Mouse (Mus musculus) MEL (cell line): ENCODE measurements around the gene Tbx15.

Experiments
- CTCF ChIP-seq, 3 experiments: IDR thresholded peaks in 2 of 3; conservative IDR thresholded peaks in 1 of 3; 2 replicates each; pipeline ENCODE4 v1.5.1; 2011 to 2012; ENCODE audit warnings: low read length in 3 of 3, low read depth in 2 of 3, mild to moderate bottlenecking in 2 of 3, improper control_type of control experiment in 1 of 3, inconsistent platforms in 1 of 3, mixed read lengths in 1 of 3, moderate library complexity in 1 of 3; ENCODE audit not compliant: control insufficient read depth in 1 of 3, insufficient read depth in 1 of 3, poor library complexity in 1 of 3, severe bottlenecking in 1 of 3
- E2F4 ChIP-seq: IDR thresholded peaks from 2 replicates; pipeline ENCODE4 v1.6.1; 2011; ENCODE audit warnings: low read depth, low read length, improper control_type of control experiment, borderline replicate concordance
- EP300 ChIP-seq, 2 experiments: IDR thresholded peaks; 2 replicates each; pipeline ENCODE4 v1.6.1; 2011; ENCODE audit warnings: improper control_type of control experiment in 2 of 2, low read length in 2 of 2, low read depth in 1 of 2, mild to moderate bottlenecking in 1 of 2
- HCFC1 ChIP-seq: IDR thresholded peaks from 2 replicates; pipeline ENCODE4 v1.6.1; 2012; ENCODE audit warnings: low read depth, mild to moderate bottlenecking, inconsistent platforms, low read length, improper control_type of control experiment, moderate library complexity
- KAT2A ChIP-seq: conservative IDR thresholded peaks from 2 replicates; pipeline ENCODE4 v1.6.1; 2012; ENCODE audit warnings: low read depth, low read length, improper control_type of control experiment, inconsistent platforms
- MAX ChIP-seq: IDR thresholded peaks from 2 replicates; pipeline ENCODE4 v1.6.1; 2011; ENCODE audit warnings: low read length, improper control_type of control experiment
- MYB ChIP-seq: IDR thresholded peaks from 2 replicates; pipeline ENCODE4 v1.6.1; 2011; ENCODE audit warnings: mild to moderate bottlenecking, low read depth, low read length, improper control_type of control experiment
- POLR2A ChIP-seq, 2 experiments: IDR thresholded peaks; 2 replicates each; pipeline ENCODE4 v1.6.1; 2011 to 2012; ENCODE audit warnings: low read length in 2 of 2, mild to moderate bottlenecking in 2 of 2, control low read depth in 1 of 2, improper control_type of control experiment in 1 of 2, low read depth in 1 of 2, moderate library complexity in 1 of 2; ENCODE audit not compliant: control insufficient read depth in 1 of 2, insufficient read depth in 1 of 2, poor library complexity in 1 of 2
- RAD21 ChIP-seq: IDR thresholded peaks from 2 replicates; pipeline ENCODE4 v1.6.1; 2011; ENCODE audit warnings: mild to moderate bottlenecking, low read depth, low read length, improper control_type of control experiment
- SMC3 ChIP-seq: IDR thresholded peaks from 2 replicates; pipeline ENCODE4 v1.6.1; 2011; ENCODE audit warnings: low read depth, low read length, improper control_type of control experiment
- USF1 ChIP-seq: IDR thresholded peaks from 2 replicates; pipeline ENCODE4 v1.6.1; 2014; ENCODE audit warnings: low read depth, mild to moderate bottlenecking, inconsistent platforms, low read length, improper control_type of control experiment, moderate library complexity
- USF2 ChIP-seq, 2 experiments: IDR thresholded peaks; 2 replicates each; pipeline ENCODE4 v1.6.1; 2011 to 2012; ENCODE audit warnings: improper control_type of control experiment in 2 of 2, low read length in 2 of 2, borderline replicate concordance in 1 of 2, inconsistent platforms in 1 of 2, low read depth in 1 of 2, mild to moderate bottlenecking in 1 of 2; ENCODE audit not compliant: insufficient read depth in 1 of 2
- ZNF384 ChIP-seq: IDR thresholded peaks from 2 replicates; pipeline ENCODE4 v1.6.1; 2012; ENCODE audit warnings: low read depth, mild to moderate bottlenecking, inconsistent platforms, low read length, improper control_type of control experiment

DNA sequence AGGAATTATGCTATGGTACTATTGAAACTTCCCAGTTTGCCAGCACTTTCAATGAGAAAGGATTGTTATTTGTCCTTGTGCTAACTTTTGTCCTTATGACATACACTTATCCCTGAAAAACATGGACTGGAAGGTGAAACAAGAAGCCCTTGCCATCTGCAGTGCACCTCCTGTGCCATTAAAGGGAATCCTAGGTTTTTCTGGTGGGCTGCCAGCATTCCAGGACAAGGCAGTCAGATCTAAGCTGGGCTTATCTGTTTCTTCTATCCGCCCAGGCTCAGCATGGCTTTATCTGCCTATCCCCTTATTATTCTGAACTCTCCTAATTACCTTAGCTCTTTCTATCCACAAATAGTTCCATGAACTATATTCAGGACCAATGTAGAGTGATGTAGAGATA, 98.6 kb downstream of the Tbx15 start:
- TF ChIP-seq CTCF (IDR thresholded peaks at IDR 0.05 in 2 of 3, conservative IDR thresholded peaks at IDR 0.05 in 1 of 3; ENCODE audit: control insufficient read depth in 1 of 3, insufficient read depth in 1 of 3, low read depth in 2 of 3, low read length in 3 of 3, poor library complexity in 1 of 3, severe bottlenecking in 1 of 3) = no peak
- TF ChIP-seq POLR2A (IDR thresholded peaks at IDR 0.05; ENCODE audit: control insufficient read depth in 1 of 2, insufficient read depth in 1 of 2, low read depth in 1 of 2, low read length in 2 of 2, poor library complexity in 1 of 2) = no peak
- TF ChIP-seq SMC3 = no peak
- no peak for TF ChIP-seq MYB
- TF ChIP-seq HCFC1 = no peak
- no peak for TF ChIP-seq ZNF384
- no peak for TF ChIP-seq EP300 (IDR thresholded peaks at IDR 0.05; ENCODE audit: low read depth in 1 of 2, low read length in 2 of 2)
- TF ChIP-seq MAX = no peak
- TF ChIP-seq RAD21 = no peak
- no peak for TF ChIP-seq KAT2A
- no peak for TF ChIP-seq USF1
- TF ChIP-seq E2F4 = no peak
- no peak for TF ChIP-seq USF2 (IDR thresholded peaks at IDR 0.05; ENCODE audit: borderline replicate concordance in 1 of 2, insufficient read depth in 1 of 2, low read depth in 1 of 2, low read length in 2 of 2)
